Mouse (Mus musculus) ES-E14 (cell line): Measurements from ENCODE around the gene Gpr62.

Experiments
- CHD2 ChIP-seq: IDR thresholded peaks from 2 replicates; pipeline ENCODE4 v1.6.1; 2014; ENCODE audit warnings: mild to moderate bottlenecking, low read depth, low read length, inconsistent platforms
- HCFC1 ChIP-seq: IDR thresholded peaks from 2 replicates; pipeline ENCODE4 v1.6.1; 2012; ENCODE audit warnings: low read length, inconsistent platforms, borderline replicate concordance; ENCODE audit not compliant: insufficient read depth
- ZC3H11A ChIP-seq: IDR thresholded peaks from 2 replicates; pipeline ENCODE4 v1.6.1; 2012; ENCODE audit warnings: low read depth, mild to moderate bottlenecking, inconsistent platforms, low read length, borderline replicate concordance
- ZNF384 ChIP-seq: IDR thresholded peaks from 2 replicates; pipeline ENCODE4 v1.6.1; 2012; ENCODE audit warnings: low read depth, low read length, inconsistent platforms

GRCm38 (mm10) chr9:106483136-106483535 is 17.4 kb upstream of the Gpr62 start:
- TF ChIP-seq ZNF384 (no peak), ZC3H11A (no peak), CHD2 (no peak), HCFC1 (no peak)
